Mouse (Mus musculus): ENCODE results near the gene Tead1.

Tead1 gene

GRCm38 (mm10) chr7:112781987-112782386 is 102.9 kb downstream of the Tead1 start:
- no peak for DNase-seq

GRCm38 (mm10) chr7:112784278-112784677 is 105.2 kb downstream of the Tead1 start:
- peak in 1 of 2 experiments; percentile 37 for DNase-seq

- DNase-seq, result no peak
Observed at GRCm38 (mm10) chr7:112785271-112785670, 106.2 kb downstream of the Tead1 start.

- peak; percentile 72 to 74 for DNase-seq
Observed at GRCm38 (mm10) chr7:112786556-112787225, 107.6 kb downstream of the Tead1 start.

GRCm38 (mm10) chr7:112787281-112787680 is 108.2 kb downstream of the Tead1 start:
- no peak for DNase-seq

- DNase-seq, result no peak
Observed at GRCm38 (mm10) chr7:112788321-112788751, 109.2 kb downstream of the Tead1 start.

- no peak for DNase-seq
Observed at GRCm38 (mm10) chr7:112789693-112790092, 110.6 kb downstream of the Tead1 start.

- no peak for DNase-seq
Observed at GRCm38 (mm10) chr7:112790334-112790733, 111.2 kb downstream of the Tead1 start.

GRCm38 (mm10) chr7:112792679-112793078 is 113.6 kb downstream of the Tead1 start:
- no peak for DNase-seq

- no peak for DNase-seq
Observed at GRCm38 (mm10) chr7:112793903-112794302, 114.8 kb downstream of the Tead1 start.

- DNase-seq, result no peak
Observed at GRCm38 (mm10) chr7:112794481-112794880, 115.4 kb downstream of the Tead1 start.

- DNase-seq, result no peak
Observed at GRCm38 (mm10) chr7:112797526-112798321, 118.6 kb downstream of the Tead1 start.

GRCm38 (mm10) chr7:112801706-112802105 is 122.6 kb downstream of the Tead1 start:
- DNase-seq, result no peak

- DNase-seq, result no peak
Observed at GRCm38 (mm10) chr7:112806718-112807400, 127.7 kb downstream of the Tead1 start.

- no peak for DNase-seq
Observed at GRCm38 (mm10) chr7:112807401-112807751, 128.3 kb downstream of the Tead1 start.

- DNase-seq, result no peak
Observed at GRCm38 (mm10) chr7:112810752-112811151, 131.6 kb downstream of the Tead1 start.

- no peak for DNase-seq
Observed at GRCm38 (mm10) chr7:112812037-112812775, 133.1 kb downstream of the Tead1 start.

GRCm38 (mm10) chr7:112813163-112813562 is 134.0 kb downstream of the Tead1 start:
- DNase-seq, result peak; percentile 34 to 35

- no peak for DNase-seq
Observed at GRCm38 (mm10) chr7:112813731-112814306, 134.7 kb downstream of the Tead1 start.

GRCm38 (mm10) chr7:112816016-112816415 is 136.9 kb downstream of the Tead1 start:
- no peak for DNase-seq

- no peak for DNase-seq
Observed at GRCm38 (mm10) chr7:112819833-112820232, 140.7 kb downstream of the Tead1 start.

GRCm38 (mm10) chr7:112822879-112823278 is 143.8 kb downstream of the Tead1 start:
- peak; percentile 47 to 58 for DNase-seq

Data from cerebellum, postnatal 10 days (tissue).